Mouse (Mus musculus) CH12.LX (cell line): ENCODE measurements at regions not wholly inside any gene's neighbourhood (a gene's known extent, or its start where the extent isn't known, plus 50 kb on each side); places are given as distances from the start of the nearest gene placed in this dataset.

Source experiments
- CHD1 ChIP-seq: IDR thresholded peaks from 2 replicates; pipeline ENCODE4 v1.6.1; 2012; ENCODE audit warnings: low read depth, low read length, improper control_type of control experiment, inconsistent platforms
- CTCF ChIP-seq, 2 experiments: IDR thresholded peaks in 1 of 2; conservative IDR thresholded peaks in 1 of 2; 2 replicates each; pipeline ENCODE4 v1.5.1; 2011 to 2012; ENCODE audit warnings: low read depth in 2 of 2, low read length in 2 of 2, improper control_type of control experiment in 1 of 2, inconsistent platforms in 1 of 2, mild to moderate bottlenecking in 1 of 2, moderate library complexity in 1 of 2
- EP300 ChIP-seq: IDR thresholded peaks from 2 replicates; pipeline ENCODE4 v1.6.1; 2011; ENCODE audit warnings: low read length, improper control_type of control experiment
- GABPA ChIP-seq: IDR thresholded peaks from 2 replicates; pipeline ENCODE4 v1.6.1; 2012; ENCODE audit warnings: low read depth, low read length, improper control_type of control experiment, inconsistent platforms; ENCODE audit not compliant: insufficient replicate concordance
- MAZ ChIP-seq: IDR thresholded peaks from 2 replicates; pipeline ENCODE4 v1.6.1; 2012; ENCODE audit warnings: low read depth, mild to moderate bottlenecking, inconsistent platforms, low read length, improper control_type of control experiment, moderate library complexity
- POLR2A ChIP-seq: IDR thresholded peaks from 2 replicates; pipeline ENCODE4 v1.6.1; 2011; ENCODE audit warnings: low read depth, mild to moderate bottlenecking, improper control_type of control experiment, low read length
- TBP ChIP-seq: conservative IDR thresholded peaks from 2 replicates; pipeline ENCODE4 v1.6.1; 2011; ENCODE audit warnings: low read depth, low read length, improper control_type of control experiment
- TCF12 ChIP-seq: IDR thresholded peaks from 2 replicates; pipeline ENCODE4 v1.6.1; 2014; ENCODE audit warnings: low read depth, mild to moderate bottlenecking, inconsistent platforms, low read length, improper control_type of control experiment
- ZC3H11A ChIP-seq: IDR thresholded peaks from 2 replicates; pipeline ENCODE4 v1.6.1; 2012; ENCODE audit warnings: low read depth, mild to moderate bottlenecking, inconsistent platforms, low read length, improper control_type of control experiment

GRCm38 (mm10) chr15:36891851-36892250 is 115.7 kb downstream of the Zfp706 start:
- TF ChIP-seq CTCF (conservative IDR thresholded peaks at IDR 0.05 in 1 of 2, IDR thresholded peaks at IDR 0.05 in 1 of 2; ENCODE audit: low read depth in 2 of 2, low read length in 2 of 2): no peak
- TF ChIP-seq EP300: no peak
- TF ChIP-seq CHD1: no peak
- TF ChIP-seq ZC3H11A: no peak
- no peak for TF ChIP-seq TBP
- TF ChIP-seq POLR2A: no peak
- TF ChIP-seq GABPA: no peak
- no peak for TF ChIP-seq MAZ
- TF ChIP-seq TCF12: no peak
